Mouse (Mus musculus): ENCODE data around the gene Gnpnat1. TPM values are rescaled to one million over a fixed set of nuclear protein-coding genes. Genes with fewer than 3 reads are reported as not detected.
A peak's percentile ranks its signal among the peaks of the same experiment; 100 is the strongest.

Gnpnat1 gene
- total and polyA plus RNA-seq, 3 experiments, result 3.6 to 15.7 (median 10.9) TPM

DNA sequence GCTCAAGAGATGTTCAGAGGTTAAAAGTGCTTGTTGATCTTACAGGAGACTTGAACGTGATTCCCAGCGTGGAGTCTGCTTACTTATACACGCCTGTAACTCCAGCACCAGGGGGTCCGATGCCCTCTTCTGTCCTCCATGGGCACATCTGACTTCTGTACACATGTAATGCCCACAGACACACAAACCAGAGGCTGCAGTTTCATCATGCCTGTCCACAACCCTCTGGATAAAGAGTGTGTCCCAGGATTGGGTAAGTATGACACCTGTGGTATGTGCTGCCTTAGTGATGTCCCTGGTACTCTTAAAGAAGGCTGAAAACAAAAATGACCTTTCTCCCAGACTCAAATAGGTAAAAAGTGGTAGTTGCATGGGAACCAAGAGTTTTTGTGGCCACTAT is 14.6 kb upstream of the Gnpnat1 start:
- 85% methylated on average over 4 of the region's 4 CpGs for WGBS
- intact Hi-C loops (cut with DNase I), result no loop called here
- DNase-seq, result no peak
- no peak for TF ChIP-seq CTCF (IDR thresholded peaks at IDR 0.05)
- Histone ChIP-seq H3K4me1 (ENCODE audit: control insufficient read depth, insufficient read depth, low read length) (no peaks in the 10 kb centered on the region), H3K4me3 (no peak overlapping the region), H3K27ac (no peak overlapping the region), H3K9ac (ENCODE audit: low read depth, low read length) (no peak overlapping the region), H3K27me3 (ENCODE audit: control insufficient read depth, insufficient read depth, low read length) (no peaks in the 10 kb centered on the region), H3K79me2 (replicated peaks; ENCODE audit: control insufficient read depth, insufficient read depth, low read length) (no peaks in the 10 kb centered on the region), H3K36me3 (ENCODE audit: control insufficient read depth, insufficient read depth, low read length) (no peaks in the 10 kb centered on the region)

- H3K27ac ChIP-seq, result no peak overlapping the region
- no peaks in the 10 kb centered on the region for H3K27me3 ChIP-seq (ENCODE audit: control insufficient read depth, insufficient read depth, low read length)
- no peaks in the 10 kb centered on the region for H3K4me1 ChIP-seq (ENCODE audit: control insufficient read depth, insufficient read depth, low read length)
- H3K36me3 ChIP-seq (ENCODE audit: control insufficient read depth, insufficient read depth, low read length), result no peaks in the 10 kb centered on the region
- DNase-seq, result no peak
- intact Hi-C loops (cut with DNase I), result no loop called here
- no peaks in the 10 kb centered on the region for H3K79me2 ChIP-seq (replicated peaks; ENCODE audit: control insufficient read depth, insufficient read depth, low read length)
- no peak for TF ChIP-seq CTCF (IDR thresholded peaks at IDR 0.05)
- H3K9ac ChIP-seq (ENCODE audit: low read depth, low read length), result no peak overlapping the region
- WGBS, result 68% methylated on average over 3 of the region's 3 CpGs
- H3K4me3 ChIP-seq, result no peak overlapping the region
These were observed 13.8 kb upstream of the Gnpnat1 start for GRCm38 (mm10) chr14:45418553-45418952.

- H3K27me3 ChIP-seq (ENCODE audit: control insufficient read depth, insufficient read depth, low read length), result no peaks in the 10 kb centered on the region
- H3K36me3 ChIP-seq (ENCODE audit: control insufficient read depth, insufficient read depth, low read length), result no peaks in the 10 kb centered on the region
- TF ChIP-seq EP300 (IDR thresholded peaks at IDR 0.05; ENCODE audit: insufficient read depth, low read depth, low read length) (no peak), CTCF (IDR thresholded peaks at IDR 0.05) (no peak), POLR2A (IDR thresholded peaks at IDR 0.05; ENCODE audit: insufficient read depth, low read depth, low read length) (no peak)
- no peaks in the 10 kb centered on the region for H3K4me1 ChIP-seq (ENCODE audit: control insufficient read depth, insufficient read depth, low read length)
- no peak overlapping the region for H3K9ac ChIP-seq (ENCODE audit: low read depth, low read length)
- no peaks in the 10 kb centered on the region for H3K79me2 ChIP-seq (replicated peaks; ENCODE audit: control insufficient read depth, insufficient read depth, low read length)
- H3K27ac ChIP-seq, result no peak overlapping the region
- no peak for DNase-seq
- intact Hi-C loops (cut with DNase I), result no loop called here
- H3K4me3 ChIP-seq, result no peak overlapping the region
- 78% methylated on average over 4 of the region's 4 CpGs for WGBS
These were observed 11.6 kb upstream of the Gnpnat1 start for GRCm38 (mm10) chr14:45416265-45416664.

- TF ChIP-seq CTCF (IDR thresholded peaks at IDR 0.05), result no peak
- no peak for TF ChIP-seq POLR2A (IDR thresholded peaks at IDR 0.05; ENCODE audit: insufficient read depth, low read depth, low read length)
- TF ChIP-seq EP300 (IDR thresholded peaks at IDR 0.05; ENCODE audit: insufficient read depth, low read depth, low read length), result no peak
- H3K4me1 ChIP-seq (ENCODE audit: control insufficient read depth, insufficient read depth, low read length), result no peaks in the 10 kb centered on the region
- no peak overlapping the region for H3K9ac ChIP-seq (ENCODE audit: low read depth, low read length)
- no peak overlapping the region for H3K4me3 ChIP-seq
- WGBS, result 74% methylated on average over 7 of the region's 7 CpGs
- no peaks in the 10 kb centered on the region for H3K79me2 ChIP-seq (replicated peaks; ENCODE audit: control insufficient read depth, insufficient read depth, low read length)
- H3K27ac ChIP-seq, result no peak overlapping the region
- H3K36me3 ChIP-seq (ENCODE audit: control insufficient read depth, insufficient read depth, low read length), result no peaks in the 10 kb centered on the region
- no peak for DNase-seq
- intact Hi-C loops (cut with DNase I), result no loop called here
- no peaks in the 10 kb centered on the region for H3K27me3 ChIP-seq (ENCODE audit: control insufficient read depth, insufficient read depth, low read length)
These were observed 1.1 kb downstream of the Gnpnat1 start for GRCm38 (mm10) chr14:45403651-45404050.

DNA sequence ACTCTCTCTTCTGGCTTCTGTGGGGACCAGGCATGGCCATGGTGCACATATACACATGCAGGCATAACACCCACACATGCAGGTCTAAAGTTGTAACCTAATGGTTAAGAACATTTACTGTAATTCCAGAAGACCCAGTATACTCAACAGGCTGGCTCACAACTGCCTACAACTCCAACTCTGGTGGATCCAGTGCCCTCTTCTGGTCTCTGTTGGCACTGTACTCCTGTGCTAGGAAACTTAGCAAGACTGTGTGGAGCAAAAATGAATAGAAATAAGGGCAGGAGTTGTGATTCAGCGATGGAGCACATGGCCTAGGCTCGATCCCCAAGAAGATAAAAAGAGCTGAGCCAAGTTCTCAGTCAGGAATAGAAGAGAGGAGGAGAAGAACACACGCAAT is 4.9 kb downstream of the Gnpnat1 start:
- no peak overlapping the region for H3K27ac ChIP-seq
- no peaks in the 10 kb centered on the region for H3K36me3 ChIP-seq (ENCODE audit: control insufficient read depth, insufficient read depth, low read length)
- no peak for DNase-seq
- H3K9ac ChIP-seq (ENCODE audit: low read depth, low read length), result no peak overlapping the region
- no peaks in the 10 kb centered on the region for H3K27me3 ChIP-seq (ENCODE audit: control insufficient read depth, insufficient read depth, low read length)
- H3K4me3 ChIP-seq, result no peak overlapping the region
- intact Hi-C loops (cut with DNase I), result no loop called here
- H3K4me1 ChIP-seq (ENCODE audit: control insufficient read depth, insufficient read depth, low read length), result no peaks in the 10 kb centered on the region
- peak; percentile 45 for TF ChIP-seq CTCF (IDR thresholded peaks at IDR 0.05)
- TF ChIP-seq EP300 (IDR thresholded peaks at IDR 0.05; ENCODE audit: insufficient read depth, low read depth, low read length), result no peak
- WGBS, result 82% methylated on average over 3 of the region's 3 CpGs
- H3K79me2 ChIP-seq (replicated peaks; ENCODE audit: control insufficient read depth, insufficient read depth, low read length), result no peaks in the 10 kb centered on the region

- H3K27ac ChIP-seq, result peak overlapping the region; percentile 71
- no peaks in the 10 kb centered on the region for H3K27me3 ChIP-seq (ENCODE audit: control insufficient read depth, insufficient read depth, low read length)
- intact Hi-C loops (cut with DNase I), result loop anchor here (5.0 kb wide), 1 partner anchor 62 kb away; the partner anchor contains the start of gene Psmc6
- DNase-seq, result no peak
- H3K36me3 ChIP-seq (ENCODE audit: control insufficient read depth, insufficient read depth, low read length), result no peaks in the 10 kb centered on the region; the same call in 1 of the 2 replicates
- TF ChIP-seq POLR2A (IDR thresholded peaks at IDR 0.05; ENCODE audit: insufficient read depth, low read depth, low read length) (no peak), CTCF (IDR thresholded peaks at IDR 0.05) (no peak), EP300 (IDR thresholded peaks at IDR 0.05; ENCODE audit: insufficient read depth, low read depth, low read length) (no peak)
- H3K4me1 ChIP-seq (ENCODE audit: control insufficient read depth, insufficient read depth, low read length), result peaks cover 2% of the 10 kb centered on the region; the same call in 1 of the 2 replicates
- no peaks in the 10 kb centered on the region for H3K79me2 ChIP-seq (replicated peaks; ENCODE audit: control insufficient read depth, insufficient read depth, low read length)
- WGBS, result 0% methylated on average over 3 of the region's 3 CpGs
- peak overlapping the region; percentile 73 for H3K9ac ChIP-seq (ENCODE audit: low read depth, low read length)
- peak overlapping the region; percentile 91 for H3K4me3 ChIP-seq
These were observed 15.5 kb downstream of the Gnpnat1 start for GRCm38 (mm10) chr14:45389194-45389593.

All from heart, adult 2 months (tissue).